Mouse (Mus musculus): Measurements from ENCODE around the gene Rin3. TPM values are rescaled to one million over a fixed set of nuclear protein-coding genes. Genes with fewer than 3 reads are reported as not detected.

The Rin3 gene
- total RNA-seq, 4 experiments from 2014 or later = 2.7 to 5.3 (median 4.9) TPM

DNA sequence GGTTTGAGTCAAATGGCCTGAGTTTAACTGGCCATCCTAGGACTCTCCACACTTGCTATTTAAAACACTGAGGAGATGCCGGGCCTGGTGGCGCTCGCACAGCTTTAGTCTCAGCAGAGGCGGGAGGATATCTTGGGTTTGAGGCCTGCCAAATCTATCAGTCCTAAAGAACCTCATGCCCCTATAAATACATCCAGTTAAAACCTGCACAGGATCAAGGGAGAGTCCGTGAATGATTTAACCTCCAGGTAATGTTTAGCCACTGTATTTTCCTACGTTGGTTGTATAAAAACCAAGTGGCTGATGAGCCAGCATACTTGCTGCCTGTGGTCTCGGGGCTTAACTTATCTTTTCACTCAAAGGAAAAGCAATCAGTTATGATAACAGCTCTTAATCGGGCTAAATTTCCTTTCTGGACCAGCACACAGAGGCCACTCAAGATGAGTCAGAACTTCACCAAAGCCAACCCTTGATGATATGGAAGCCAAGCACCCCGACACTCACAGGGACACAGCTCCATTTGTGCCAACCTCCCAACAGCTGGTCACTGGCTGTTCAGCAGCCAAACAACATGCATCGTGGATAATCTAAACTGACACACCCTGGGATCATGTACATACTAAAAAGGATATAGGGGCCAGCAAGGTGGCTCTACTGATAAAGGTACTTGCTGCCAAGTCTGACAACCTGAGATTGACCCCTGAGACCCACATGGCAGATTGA, 137.5 kb downstream of the Rin3 start:
- no peak for DNase-seq (ENCODE audit: low spot score in 2 of 2)

DNA sequence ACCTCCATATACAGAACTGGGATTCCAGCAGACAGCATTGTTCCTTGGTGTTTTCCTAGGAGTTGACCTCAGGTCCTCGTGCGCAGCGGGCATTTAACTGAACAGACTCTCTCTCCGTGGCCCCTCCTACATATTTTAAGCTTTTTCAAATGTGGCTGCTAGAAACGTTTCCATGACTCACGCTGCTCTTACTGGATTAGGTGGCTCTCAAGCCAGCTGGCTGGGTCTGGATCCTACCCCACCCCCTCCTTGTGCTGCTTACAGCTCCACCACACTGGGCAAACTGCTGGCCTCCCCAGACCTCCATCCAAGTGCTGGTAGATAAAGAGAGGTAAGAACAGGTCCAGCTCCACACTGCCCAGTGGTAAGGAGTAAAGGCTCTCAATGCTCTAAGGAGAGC, 139.2 kb downstream of the Rin3 start:
- DNase-seq (ENCODE audit: low spot score in 2 of 2) = peak in 1 of 2 experiments; percentile 63

DNA sequence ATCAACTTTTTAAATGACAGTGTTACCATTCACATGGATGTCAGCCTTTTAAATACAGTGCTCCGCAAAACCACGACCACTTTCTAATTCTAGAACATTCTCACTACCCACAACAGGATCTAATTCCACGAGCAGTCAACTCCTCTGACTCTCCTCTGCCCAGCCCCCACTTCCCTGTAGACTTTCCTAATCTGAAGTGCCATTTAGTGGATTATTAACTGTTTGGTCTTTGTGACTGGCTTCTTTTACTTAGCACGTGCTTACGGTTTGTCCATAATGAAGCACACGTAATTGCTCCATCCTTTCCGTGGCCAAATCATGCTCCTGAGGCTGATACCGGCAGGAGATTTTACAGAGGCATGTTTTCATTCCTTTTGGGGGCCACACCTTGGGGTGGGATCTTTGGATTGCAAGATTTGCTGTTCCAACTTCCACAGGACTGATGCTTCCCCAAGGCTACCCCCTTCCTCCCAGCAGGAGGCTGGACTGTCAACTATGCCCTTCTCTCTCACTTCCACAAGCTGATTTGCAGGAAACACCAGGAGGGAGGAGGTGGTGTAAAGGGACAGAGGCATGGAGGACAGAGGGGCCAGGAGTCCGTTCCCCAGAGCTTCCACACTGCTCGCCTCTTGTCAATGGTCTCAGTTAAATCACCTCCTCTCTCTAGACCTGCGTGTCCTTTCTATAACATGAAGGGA, 139.9 kb downstream of the Rin3 start:
- DNase-seq (ENCODE audit: low spot score in 2 of 2) = no peak

DNA sequence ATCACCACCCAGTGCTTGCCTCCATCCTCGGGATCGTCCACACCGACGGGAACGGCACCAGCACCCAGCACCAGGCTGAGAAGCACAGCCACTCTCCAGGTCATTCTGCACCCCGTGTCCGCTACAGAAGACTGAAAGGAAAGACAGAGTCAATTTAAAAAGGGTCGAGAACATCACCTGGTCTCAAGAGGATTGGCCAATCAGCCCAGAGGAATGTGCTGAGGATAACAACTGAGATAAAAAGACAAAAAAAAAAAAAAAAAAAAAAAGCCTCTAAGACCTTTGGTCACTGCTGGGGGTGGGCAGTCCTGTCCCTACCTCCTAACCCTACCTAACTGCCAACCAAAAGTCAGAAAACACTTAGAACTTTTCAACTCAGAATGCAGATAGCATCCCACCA, 140.8 kb downstream of the Rin3 start:
- no peak for DNase-seq (ENCODE audit: low spot score in 2 of 2)

DNA sequence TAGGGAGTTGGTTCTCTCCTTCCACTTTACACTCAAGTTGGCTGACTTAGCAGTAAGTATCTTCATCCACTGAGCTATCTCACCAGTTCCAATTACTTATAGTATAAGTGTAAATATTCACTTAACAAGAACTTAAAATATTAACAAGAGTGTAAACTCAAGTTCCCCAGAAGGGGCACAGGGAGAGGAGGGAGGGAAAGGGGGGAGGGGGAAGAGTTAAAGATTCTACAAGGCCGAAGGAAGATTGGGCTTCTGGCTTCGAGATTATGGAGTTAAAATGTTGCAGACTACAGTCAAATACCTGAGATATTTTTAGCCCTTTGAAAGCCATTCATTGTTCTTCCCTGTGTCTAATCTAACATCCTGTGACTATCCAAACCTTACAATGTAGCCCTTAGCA, 141.6 kb downstream of the Rin3 start:
- no peak for DNase-seq (ENCODE audit: low spot score in 2 of 2)

DNA sequence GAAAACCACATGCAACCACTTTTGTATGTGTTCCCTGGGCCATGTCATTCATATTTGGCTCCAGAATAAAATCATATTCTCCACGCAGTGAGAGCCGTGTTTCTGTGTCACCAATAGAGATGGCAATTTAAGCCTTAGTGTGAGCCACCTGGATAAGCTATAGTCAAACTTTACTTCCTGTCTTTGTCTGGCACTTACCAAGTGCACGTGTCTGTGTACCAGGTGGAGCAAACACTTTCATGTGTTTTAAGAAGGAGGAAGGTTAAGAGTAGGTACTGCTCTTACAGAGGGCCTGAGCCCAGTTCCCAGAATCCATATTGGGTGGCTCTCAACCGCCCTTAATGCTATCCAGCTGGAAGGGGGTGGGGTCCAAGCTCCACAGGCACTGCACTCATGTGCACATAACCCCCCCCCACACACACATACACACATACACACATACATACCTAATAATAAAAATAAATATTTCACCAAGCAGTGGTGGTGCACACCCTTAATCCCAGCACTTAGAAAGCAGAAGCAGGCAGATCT, 142.3 kb downstream of the Rin3 start:
- no peak for DNase-seq (ENCODE audit: low spot score in 2 of 2)

DNA sequence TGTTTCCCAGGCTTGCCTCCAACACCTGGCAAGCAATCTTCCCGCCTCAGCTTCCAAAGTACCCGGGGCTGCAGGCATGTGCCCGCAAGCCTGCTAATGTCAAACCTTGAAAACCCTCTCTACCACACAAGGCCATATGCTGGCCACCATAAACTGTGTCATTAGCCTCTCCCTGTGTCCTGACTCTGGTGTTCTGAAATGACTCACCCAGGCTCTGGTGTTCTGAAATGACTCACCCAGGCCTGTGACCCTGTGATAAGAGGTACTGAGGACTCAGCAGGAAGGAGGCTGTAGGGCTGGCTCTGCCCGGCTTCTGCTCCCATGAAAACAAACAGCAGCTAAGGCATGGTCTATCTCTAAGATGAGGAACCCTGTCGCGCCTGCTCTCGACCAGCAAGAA, 143.4 kb downstream of the Rin3 start:
- no peak for DNase-seq (ENCODE audit: low spot score in 2 of 2)

DNA sequence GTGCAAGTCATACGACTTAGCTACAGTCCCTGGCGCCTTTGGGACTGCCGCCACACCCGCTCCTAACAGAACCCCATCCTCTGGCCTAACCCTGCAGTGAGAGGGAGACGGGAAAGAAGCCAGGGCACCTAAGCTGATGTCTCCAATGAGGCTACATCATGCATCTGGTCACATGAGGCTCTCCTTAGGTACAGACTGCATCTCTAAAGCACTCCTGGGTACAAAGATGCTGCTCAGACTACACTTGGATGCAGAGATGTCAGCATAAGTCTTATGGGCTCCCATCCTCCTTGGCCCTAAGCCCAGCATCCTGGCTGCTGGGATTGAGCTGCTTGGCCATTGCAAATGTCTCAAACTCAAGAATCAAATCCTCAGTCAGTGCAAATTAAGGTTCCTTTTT, 146.8 kb downstream of the Rin3 start:
- DNase-seq (ENCODE audit: low spot score in 2 of 2) = no peak

DNA sequence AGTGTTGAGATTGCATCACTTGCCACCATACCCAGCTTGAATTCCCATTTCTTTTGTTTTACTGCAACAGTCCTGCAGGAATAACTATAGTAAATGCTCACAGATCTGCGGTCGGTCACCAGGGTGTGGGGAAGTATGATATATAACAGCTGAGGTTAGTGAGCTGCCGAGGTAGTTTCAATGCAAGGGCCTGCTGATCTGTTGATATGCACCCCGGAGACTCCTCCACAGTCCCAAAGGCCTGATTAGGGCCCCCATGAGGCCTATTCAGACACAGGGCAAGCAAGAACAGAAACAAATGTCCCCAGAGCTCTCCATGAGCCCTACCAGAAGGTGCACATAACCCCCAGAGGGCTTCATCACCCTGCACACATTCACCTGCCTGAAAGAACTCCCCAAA, 147.4 kb downstream of the Rin3 start:
- DNase-seq (ENCODE audit: low spot score in 2 of 2) = no peak

DNA sequence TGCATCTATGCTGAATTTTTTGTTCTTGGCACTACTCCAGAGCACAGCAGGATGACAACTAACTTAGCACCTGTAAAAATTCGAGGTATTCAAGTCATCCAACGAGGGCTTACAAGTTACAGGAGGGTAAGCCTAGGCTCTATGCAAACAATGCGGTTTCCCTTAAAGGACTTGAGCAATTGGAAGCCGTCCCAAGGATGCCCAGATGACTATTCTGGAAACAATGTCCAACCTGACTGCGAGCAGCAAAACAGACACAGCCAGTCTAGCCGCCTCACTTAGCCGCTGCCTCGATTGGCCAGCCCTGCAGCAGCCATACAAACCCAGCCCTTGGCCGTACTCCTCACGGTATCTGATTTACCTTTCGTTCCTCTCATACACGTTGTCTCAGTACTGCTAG, 149.4 kb downstream of the Rin3 start:
- DNase-seq (ENCODE audit: low spot score in 2 of 2) = no peak

DNA sequence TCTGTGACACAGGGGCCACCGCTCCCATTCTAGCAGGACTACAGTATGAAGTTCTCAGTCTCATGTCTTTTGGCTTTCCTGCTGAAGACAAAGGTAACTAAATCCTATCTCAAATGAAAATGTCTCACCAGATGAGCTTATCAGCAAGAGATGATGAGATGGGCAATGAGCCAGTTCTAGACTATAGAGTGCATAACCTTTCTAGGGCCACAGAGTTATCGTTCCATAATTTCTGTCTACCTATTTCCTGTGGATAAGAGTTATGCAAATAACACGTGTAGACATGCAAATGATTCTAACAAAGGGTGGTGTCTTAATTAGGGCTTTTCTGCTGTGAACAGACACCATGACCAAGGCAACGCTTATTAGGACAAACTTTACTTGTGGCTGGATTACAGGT, 151.3 kb downstream of the Rin3 start:
- DNase-seq (ENCODE audit: low spot score in 2 of 2) = no peak

DNA sequence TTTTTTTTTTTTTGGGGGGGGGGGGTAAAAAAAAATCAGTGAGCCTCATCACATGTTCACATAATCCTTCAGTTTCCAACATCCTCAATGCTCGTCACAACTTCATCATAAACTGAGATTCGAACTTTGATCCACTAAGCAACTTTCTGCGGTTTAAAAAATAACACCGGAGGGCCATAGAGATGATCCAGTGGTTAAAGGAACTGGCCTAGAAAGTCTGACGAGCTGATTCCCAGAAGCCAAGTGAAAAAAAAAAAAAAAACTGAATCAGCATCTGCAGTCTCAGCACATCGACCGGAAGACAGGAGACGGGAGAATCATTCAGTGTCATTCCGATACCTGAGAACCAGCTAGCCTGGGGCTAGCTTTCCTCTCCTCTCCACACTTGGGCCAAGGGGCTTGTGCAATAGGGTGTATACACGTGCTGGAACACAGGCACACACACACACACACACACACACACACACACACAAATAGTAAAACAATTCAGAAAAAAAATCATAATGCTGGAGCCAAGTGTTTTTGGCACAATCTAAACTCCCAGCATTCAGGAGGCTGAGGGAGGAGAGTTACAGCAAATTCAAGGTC, 154.2 kb downstream of the Rin3 start:
- DNase-seq (ENCODE audit: low spot score in 2 of 2) = no peak

DNA sequence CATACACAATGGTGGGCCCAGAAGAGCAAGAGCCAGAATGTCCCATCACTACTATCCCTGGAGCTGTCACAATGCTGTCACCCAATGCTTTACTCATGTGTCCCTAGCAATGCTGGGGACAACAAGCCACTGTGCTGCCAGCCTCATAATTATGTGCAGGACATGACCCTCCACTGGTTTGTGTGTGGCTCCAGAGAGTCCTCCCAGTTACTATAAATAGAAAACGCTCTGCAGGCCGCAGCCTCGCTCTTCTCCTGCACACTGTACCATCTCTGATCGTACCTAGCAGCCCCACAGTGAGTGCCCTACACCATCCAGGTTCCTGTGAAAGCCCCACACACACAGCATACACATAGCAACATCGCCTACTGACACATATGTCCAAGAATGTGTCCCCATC, 155.1 kb downstream of the Rin3 start:
- DNase-seq (ENCODE audit: low spot score in 2 of 2) = no peak

DNA sequence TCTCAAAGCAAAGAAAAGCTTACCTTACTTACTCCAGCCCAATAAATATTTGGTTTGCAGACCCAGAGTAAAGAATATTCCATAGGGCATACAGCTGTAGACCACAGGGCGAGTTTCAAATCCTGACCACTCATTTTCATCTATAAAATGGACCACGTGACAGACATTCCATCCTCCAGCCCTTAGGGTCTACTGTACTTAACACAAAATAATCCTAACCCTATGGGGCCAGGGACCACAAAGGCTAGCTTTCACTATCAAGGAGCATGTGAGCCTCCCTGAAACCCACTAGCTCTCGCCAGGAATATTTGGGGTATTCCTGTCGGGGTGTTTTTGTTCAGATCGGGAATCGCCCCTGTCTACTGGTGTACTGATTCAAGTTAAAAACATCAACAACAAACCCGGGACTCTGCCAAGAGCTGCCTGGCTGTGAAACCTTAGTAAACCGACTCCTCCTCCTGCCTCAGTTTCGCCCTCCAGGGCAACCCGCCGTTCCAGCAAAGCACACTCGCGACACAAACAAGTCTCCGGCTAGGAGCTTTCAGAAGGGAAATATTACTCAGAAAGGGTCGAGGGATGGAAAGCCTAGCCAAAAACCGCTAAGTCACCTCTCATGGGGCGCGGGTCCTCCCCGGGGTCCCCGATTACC, 156.3 kb downstream of the Rin3 start:
- peak in 1 of 2 experiments; percentile 33 for DNase-seq (ENCODE audit: low spot score in 2 of 2)

DNA sequence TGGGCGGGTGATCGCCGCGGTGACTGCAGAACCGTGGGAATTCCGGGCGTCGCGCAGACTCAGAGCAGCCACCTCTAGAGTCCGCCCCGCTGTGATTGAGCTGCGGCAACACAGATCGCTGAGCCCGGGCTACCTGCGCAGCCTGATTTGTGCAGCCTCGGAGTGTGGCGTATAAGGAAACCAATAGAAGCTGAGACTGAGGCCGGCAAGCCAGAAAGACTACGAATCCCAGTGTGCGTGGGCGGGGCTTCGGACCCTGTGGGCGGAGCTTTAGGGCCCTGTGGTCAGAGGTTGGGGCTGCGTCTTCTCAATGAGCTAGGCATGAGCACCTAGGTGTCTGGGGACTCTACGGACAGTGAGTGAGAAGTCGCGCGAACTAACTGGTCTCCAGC, 156.8 kb downstream of the Rin3 start, which contains the start of gene Lgmn:
TSS of gene Lgmn (minus strand) at position 182 of the 392 bp plus-strand sequence.
- DNase-seq (ENCODE audit: low spot score in 2 of 2) = peak; percentile 94 to 99

Other genes starting within 250 kb of the Rin3 start
- 10 to 100 TPM; 47.2 to 53.8 (median 50.8) TPM for gene Slc24a4, start 154.3 kb upstream of the Rin3 start, total RNA-seq (2022)
- gene Lgmn, start 156.8 kb downstream of the Rin3 start, total RNA-seq (2022) = 100 to 1,000 TPM; 107 to 158 (median 125) TPM
- gene Golga5, start 186.1 kb downstream of the Rin3 start, total RNA-seq (2022) = 10 to 100 TPM; 25.4 to 32.6 (median 32.0) TPM

Measured in left cerebral cortex, adult 8-10 months (tissue).